Mouse (Mus musculus) ES-Bruce4 (cell line): Measurements from ENCODE around the gene Olfr1199.

Source experiments
- CTCF ChIP-seq: IDR thresholded peaks from one replicate; pipeline ENCODE4 v1.8.1; 2011; ENCODE audit warnings: low read depth, low read length
- POLR2A ChIP-seq: IDR thresholded peaks from one replicate; pipeline ENCODE4 v1.8.1; 2011; ENCODE audit warnings: low read length; ENCODE audit not compliant: insufficient read depth

- TF ChIP-seq POLR2A (no peak), CTCF (no peak)
Observed at GRCm38 (mm10) chr2:88751270-88751669, 9.0 kb downstream of the Olfr1199 start, which contains the start of gene Olfr1198.
